Mouse (Mus musculus) hindbrain, embryonic 14.5 days (tissue): ENCODE measurements around the gene Hspa12b. TPM values are rescaled to one million over a fixed set of nuclear protein-coding genes. Genes with fewer than 3 reads are reported as not detected.

Experiments
- ATAC-seq: fragments of 200-750 bp; cut with Nextera tagmentation; 2 replicates; pipeline ENCODE4 v1.8.0; 2017; ENCODE audit warnings: moderate number of reproducible peaks, mild to moderate bottlenecking, moderate TSS enrichment, moderate library complexity; ENCODE audit not compliant: low FRiP score
- DNase-seq: peaks from one replicate; pipeline ENCODE4 v3.0.0-alpha.2; 2015; ENCODE audit warnings: low spot score
- H3K27ac ChIP-seq: fragments of 300-500 bp; sonication (generic); 2 replicates; pipeline ENCODE4 v1.5.1; 2014; ENCODE audit warnings: mild to moderate bottlenecking, moderate library complexity
- H3K27me3 ChIP-seq: fragments of 300-500 bp; sonication (generic); 2 replicates; pipeline ENCODE4 v1.6.1; 2014; ENCODE audit warnings: mild to moderate bottlenecking, low read length, mixed read lengths; ENCODE audit not compliant: control insufficient read depth, insufficient read depth
- H3K36me3 ChIP-seq: fragments of 300-500 bp; sonication (generic); replicated peaks from 2 replicates; pipeline ENCODE4 v1.6.1; 2014; ENCODE audit not compliant: control insufficient read depth, insufficient read depth
- H3K4me1 ChIP-seq: fragments of 300-500 bp; sonication (generic); replicated peaks from 2 replicates; pipeline ENCODE4 v1.6.1; 2014; ENCODE audit warnings: antibody characterized with exemption, low read length, mixed read lengths; ENCODE audit not compliant: control insufficient read depth, insufficient read depth
- H3K4me2 ChIP-seq: fragments of 300-500 bp; sonication (generic); replicated peaks from 2 replicates; pipeline ENCODE4 v1.6.1; 2014; ENCODE audit warnings: mild to moderate bottlenecking, moderate library complexity
- H3K4me3 ChIP-seq: fragments of 300-500 bp; sonication (generic); replicated peaks from 2 replicates; pipeline ENCODE4 v1.5.1; 2014; ENCODE audit warnings: mild to moderate bottlenecking, low read length
- H3K9ac ChIP-seq: fragments of 300-500 bp; sonication (generic); 2 replicates; pipeline ENCODE4 v1.6.1; 2014
- H3K9me3 ChIP-seq: fragments of 300-500 bp; sonication (generic); 2 replicates; pipeline ENCODE4 v1.6.1; 2016; ENCODE audit warnings: low read length; ENCODE audit not compliant: control insufficient read depth
- WGBS: fragments of 180-500 bp; shearing (Covaris S2); extraction: QIAGEN DNeasy Blood & Tissue Kit; methylation state at CpG from one replicate; pipeline ENCODE4 v1.1.7; 2014; 5-methylcytosine and 5-hydroxymethylcytosine counted together
- polyA plus RNA-seq: library from polyadenylated mRNA; unstranded; fragments of >200 nt; fragmentation: Nextera tagmentation; extraction: Ambion mirVana; gene quantifications from 2 replicates; pipeline ENCODE4 v1.2.1, GENCODE M21; 2014

The Hspa12b gene
- polyA plus RNA-seq, 1 experiment from 2014 or later: 3.3 TPM

- peaks cover 33% of the 10 kb centered on the region for H3K27me3 ChIP-seq
- peaks cover 22% of the 10 kb centered on the region for H3K36me3 ChIP-seq
- WGBS: 14% methylated on average over 43 of the region's 43 CpGs
- DNase-seq (no peak), ATAC-seq (no peak)
- H3K4me3 ChIP-seq: peak overlapping the region; percentile 12; the same call in 1 of the 2 replicates
- no peak overlapping the region for H3K27ac ChIP-seq
- H3K9ac ChIP-seq: peak overlapping the region; percentile 35; the same call in 1 of the 2 replicates
- peak overlapping the region; percentile 34 for H3K4me2 ChIP-seq
- peaks cover 24% of the 10 kb centered on the region for H3K4me1 ChIP-seq
- no peaks in the 10 kb centered on the region for H3K9me3 ChIP-seq
Observed at GRCm38 (mm10) chr2:131171401-131172104, 44.5 kb downstream of the Hspa12b start.

GRCm38 (mm10) chr2:131172322-131172721 is 45.2 kb downstream of the Hspa12b start:
- no peak overlapping the region for H3K27ac ChIP-seq
- H3K27me3 ChIP-seq: peaks cover 33% of the 10 kb centered on the region
- H3K4me3 ChIP-seq: no peak overlapping the region
- ATAC-seq: no peak
- 52% methylated on average over 9 of the region's 9 CpGs for WGBS
- H3K9me3 ChIP-seq: no peaks in the 10 kb centered on the region
- peaks cover 25% of the 10 kb centered on the region for H3K36me3 ChIP-seq
- H3K4me1 ChIP-seq: peaks cover 31% of the 10 kb centered on the region
- no peak overlapping the region for H3K9ac ChIP-seq
- no peak overlapping the region for H3K4me2 ChIP-seq
- DNase-seq: no peak

GRCm38 (mm10) chr2:131174700-131175099 is 47.6 kb downstream of the Hspa12b start:
- peak overlapping the region; percentile 49 for H3K9ac ChIP-seq
- H3K27ac ChIP-seq: no peak overlapping the region
- 4% methylated on average over 11 of the region's 11 CpGs for WGBS
- H3K9me3 ChIP-seq: no peaks in the 10 kb centered on the region
- H3K4me3 ChIP-seq: peak overlapping the region; percentile 36
- H3K36me3 ChIP-seq: peaks cover 26% of the 10 kb centered on the region
- ATAC-seq (peak; percentile 51), DNase-seq (peak; percentile 89)
- peaks cover 33% of the 10 kb centered on the region for H3K27me3 ChIP-seq
- H3K4me1 ChIP-seq: peaks cover 49% of the 10 kb centered on the region
- peak overlapping the region; percentile 91 for H3K4me2 ChIP-seq

- Histone ChIP-seq H3K36me3 (peaks cover 26% of the 10 kb centered on the region), H3K9me3 (no peaks in the 10 kb centered on the region), H3K9ac (no peak overlapping the region), H3K4me1 (peaks cover 49% of the 10 kb centered on the region), H3K4me3 (no peak overlapping the region), H3K27ac (no peak overlapping the region), H3K27me3 (peaks cover 31% of the 10 kb centered on the region), H3K4me2 (no peak overlapping the region)
- no peak for ATAC-seq
- no peak for DNase-seq
- WGBS: 71% methylated on average over 3 of the region's 3 CpGs
Observed at GRCm38 (mm10) chr2:131175286-131175944, 48.3 kb downstream of the Hspa12b start.

- H3K9ac ChIP-seq: no peak overlapping the region
- H3K4me1 ChIP-seq: peaks cover 49% of the 10 kb centered on the region
- peaks cover 23% of the 10 kb centered on the region for H3K36me3 ChIP-seq
- no peak overlapping the region for H3K27ac ChIP-seq
- DNase-seq (no peak), ATAC-seq (no peak)
- 92% methylated on average over 1 of the region's 1 CpGs for WGBS
- no peak overlapping the region for H3K4me3 ChIP-seq
- H3K9me3 ChIP-seq: no peaks in the 10 kb centered on the region
- peaks cover 25% of the 10 kb centered on the region for H3K27me3 ChIP-seq
- H3K4me2 ChIP-seq: no peak overlapping the region
Observed at GRCm38 (mm10) chr2:131175945-131176309, 48.8 kb downstream of the Hspa12b start.

GRCm38 (mm10) chr2:131176491-131176890 is 49.4 kb downstream of the Hspa12b start:
- ATAC-seq: no peak
- Histone ChIP-seq H3K4me1 (peaks cover 49% of the 10 kb centered on the region), H3K27me3 (peaks cover 21% of the 10 kb centered on the region), H3K9ac (no peak overlapping the region), H3K9me3 (no peaks in the 10 kb centered on the region), H3K36me3 (peaks cover 20% of the 10 kb centered on the region), H3K4me2 (peak overlapping the region; percentile 99; the same call in 1 of the 2 replicates), H3K27ac (no peak overlapping the region), H3K4me3 (no peak overlapping the region)
- WGBS: 70% methylated on average over 5 of the region's 5 CpGs
- DNase-seq: no peak

- 77% methylated on average over 9 of the region's 9 CpGs for WGBS
- Histone ChIP-seq H3K36me3 (peaks cover 11% of the 10 kb centered on the region; the same call in 1 of the 2 replicates), H3K9ac (peak overlapping the region; percentile 86), H3K27me3 (peaks cover 8% of the 10 kb centered on the region), H3K4me2 (peak overlapping the region; percentile 99), H3K27ac (no peak overlapping the region), H3K4me1 (peaks cover 49% of the 10 kb centered on the region), H3K9me3 (no peaks in the 10 kb centered on the region), H3K4me3 (peak overlapping the region; percentile 73)
- ATAC-seq: no peak
- DNase-seq: no peak
Observed at GRCm38 (mm10) chr2:131177932-131178331, 50.9 kb downstream of the Hspa12b start.

GRCm38 (mm10) chr2:131178828-131179245 is 51.8 kb downstream of the Hspa12b start:
- Histone ChIP-seq H3K4me1 (peaks cover 45% of the 10 kb centered on the region), H3K4me3 (peak overlapping the region; percentile 73), H3K9me3 (no peaks in the 10 kb centered on the region), H3K9ac (peak overlapping the region; percentile 86), H3K27ac (peak overlapping the region; percentile 97), H3K4me2 (peak overlapping the region; percentile 99), H3K27me3 (no peaks in the 10 kb centered on the region), H3K36me3 (peaks cover 11% of the 10 kb centered on the region; the same call in 1 of the 2 replicates)
- DNase-seq: no peak
- 22% methylated on average over 26 of the region's 26 CpGs for whole genome bisulfite sequencing
- ATAC-seq: no peak

GRCm38 (mm10) chr2:131179246-131179886 is 52.3 kb downstream of the Hspa12b start:
- Histone ChIP-seq H3K9me3 (no peaks in the 10 kb centered on the region), H3K27ac (peak overlapping the region; percentile 97), H3K4me2 (peak overlapping the region; percentile 99), H3K4me1 (peaks cover 40% of the 10 kb centered on the region), H3K36me3 (peaks cover 11% of the 10 kb centered on the region; the same call in 1 of the 2 replicates), H3K27me3 (no peaks in the 10 kb centered on the region), H3K4me3 (peak overlapping the region; percentile 73), H3K9ac (peak overlapping the region; percentile 86)
- WGBS: under 1% methylated on average over 67 of the region's 67 CpGs
- peak; percentile 63 for DNase-seq
- ATAC-seq: peak; percentile 75
